Mouse (Mus musculus) adrenal gland, adult 2 months (tissue): Measurements from ENCODE around the gene Palld. TPM values are rescaled to one million over a fixed set of nuclear protein-coding genes. Genes with fewer than 3 reads are reported as not detected.
A peak's percentile ranks its signal among the peaks of the same experiment; 100 is the strongest.

Experiments
- DNase-seq: peaks from one replicate; pipeline ENCODE4 v3.0.0; 2021
- polyA plus RNA-seq: library from polyadenylated mRNA; depleted of rRNA; stranded (reverse); fragments of >200 nt; gene quantifications from 2 replicates; pipeline ENCODE4 v1.2.3, GENCODE M21; 2012
- total RNA-seq, 2 experiments: library from RNA; stranded (reverse); gene quantifications; 2 replicates each; pipeline ENCODE4 v1.2.3; 2021

Palld gene
- total and polyA plus RNA-seq, 3 experiments = 30.5 to 40.6 (median 35.8) TPM

DNA sequence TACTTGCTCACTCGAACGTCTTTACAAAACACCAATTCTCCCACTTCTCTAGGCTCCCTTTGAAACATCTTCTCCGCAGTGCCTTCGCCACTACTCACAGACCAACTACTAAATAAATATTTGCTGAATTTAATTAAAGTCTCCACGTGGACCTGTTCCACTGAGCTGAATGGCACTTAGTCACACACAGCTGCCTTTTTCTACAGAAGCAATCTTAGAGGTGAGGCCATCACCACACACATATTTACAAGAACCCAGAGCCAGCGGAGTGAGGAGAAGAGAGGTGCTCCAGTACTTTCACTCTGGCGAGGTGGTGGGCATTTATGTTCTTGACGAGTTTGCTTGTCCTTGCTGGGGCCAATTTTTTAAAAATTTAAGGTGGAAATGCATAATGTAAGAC is 346.3 kb downstream of the Palld start:
- DNase-seq = no peak

GRCm38 (mm10) chr8:61555343-61555742 is 347.1 kb downstream of the Palld start:
- DNase-seq = no peak

GRCm38 (mm10) chr8:61552755-61553402 is 349.6 kb downstream of the Palld start:
- no peak for DNase-seq

- peak; percentile 41 for DNase-seq
Observed at GRCm38 (mm10) chr8:61552221-61552620, 350.3 kb downstream of the Palld start.

- DNase-seq = no peak
Observed at GRCm38 (mm10) chr8:61550006-61550748, 352.3 kb downstream of the Palld start.

GRCm38 (mm10) chr8:61549585-61549984 is 352.9 kb downstream of the Palld start:
- DNase-seq = no peak

DNA sequence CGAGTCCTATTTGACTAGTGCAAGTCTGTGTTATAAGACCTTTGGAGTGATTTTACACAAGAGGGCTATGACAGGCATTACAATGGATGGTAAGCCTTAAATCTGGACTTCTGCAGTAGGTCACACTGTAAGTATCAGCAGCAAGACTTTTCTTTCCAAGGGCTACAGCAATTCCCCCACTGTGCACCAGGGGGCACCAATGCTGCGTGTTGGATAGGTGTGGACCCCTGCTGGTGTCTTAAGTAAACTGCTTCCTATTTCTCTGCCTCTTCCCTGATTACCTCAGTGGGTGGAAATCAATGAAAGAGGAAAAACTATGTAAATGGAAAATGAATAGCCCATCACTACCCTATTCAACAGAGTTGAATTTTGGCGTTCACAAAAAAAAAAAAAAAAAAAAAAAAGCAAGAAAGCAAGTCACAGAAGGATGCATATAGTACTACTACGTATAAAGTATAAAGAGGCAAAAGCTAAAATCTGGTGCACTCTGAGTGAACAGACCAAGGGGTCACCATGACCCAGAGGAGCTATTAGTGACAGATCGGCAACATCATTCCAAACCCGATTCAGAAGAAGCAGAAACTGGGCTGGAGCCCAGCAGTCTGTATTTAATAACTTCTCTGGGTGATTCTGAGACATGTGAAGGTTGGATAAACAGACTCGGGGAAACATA is 362.5 kb downstream of the Palld start:
- peak; percentile 83 for DNase-seq

GRCm38 (mm10) chr8:61537471-61537870 is 365.0 kb downstream of the Palld start:
- DNase-seq = no peak

DNA sequence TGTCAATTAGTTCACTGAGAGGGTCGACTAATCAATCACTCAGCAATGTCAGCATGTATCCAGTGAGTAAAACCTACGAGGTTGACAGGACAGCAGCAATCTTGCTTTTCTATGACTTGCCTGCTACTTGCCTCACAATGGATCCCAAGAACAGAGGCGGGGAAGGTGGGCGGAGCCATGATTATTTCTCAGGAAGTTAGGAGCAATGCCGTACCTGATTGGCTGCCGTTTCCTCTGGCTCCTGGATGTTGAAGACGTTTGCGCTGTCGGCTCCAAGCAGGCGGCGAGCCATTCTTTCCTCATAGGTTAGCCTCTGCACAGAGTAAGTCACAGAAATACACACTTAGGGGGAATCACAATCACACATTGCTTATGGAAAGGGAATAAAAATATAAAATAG is 367.0 kb downstream of the Palld start:
- no peak for DNase-seq

GRCm38 (mm10) chr8:61533356-61533926 is 369.0 kb downstream of the Palld start:
- no peak for DNase-seq

DNA sequence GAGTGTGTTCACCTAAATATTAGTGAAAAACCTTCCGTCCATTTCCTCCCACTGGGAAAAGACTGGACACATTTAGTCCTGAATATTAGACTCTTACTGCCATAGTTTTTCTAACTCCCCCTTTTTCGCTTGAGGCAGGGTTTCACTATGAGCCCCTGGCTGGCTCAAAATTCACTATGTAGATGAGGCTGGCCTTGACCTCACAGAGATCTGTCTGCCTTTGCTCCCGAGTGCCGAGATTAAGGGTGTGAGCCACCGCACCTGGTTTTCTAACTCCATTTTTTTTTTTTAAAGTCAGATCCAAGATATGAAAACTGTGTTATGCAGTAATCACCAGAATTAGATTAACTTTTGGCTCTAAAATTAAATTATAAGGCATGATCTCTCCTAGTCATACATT is 369.7 kb downstream of the Palld start:
- no peak for DNase-seq

GRCm38 (mm10) chr8:61531944-61532795 is 370.3 kb downstream of the Palld start:
- no peak for DNase-seq

DNA sequence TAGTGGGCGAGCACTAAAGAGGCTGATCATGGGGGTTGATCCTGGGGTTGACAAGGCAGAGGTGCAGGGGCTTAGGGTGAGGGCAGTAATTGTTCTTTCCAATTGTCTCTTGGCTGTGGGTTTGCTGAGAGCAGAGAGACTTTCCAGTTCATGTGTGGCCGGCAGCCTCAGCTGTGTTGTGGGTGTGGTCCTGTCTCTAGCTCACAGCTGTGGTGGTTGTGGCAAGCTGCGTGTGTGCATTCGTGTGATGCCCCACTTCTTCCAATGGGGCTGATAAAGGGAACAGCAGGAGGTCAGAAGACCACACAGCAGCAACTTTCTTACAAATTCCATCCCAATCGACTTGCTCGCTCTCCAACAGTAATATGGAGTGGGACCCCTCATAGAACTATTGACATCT is 373.8 kb downstream of the Palld start:
- DNase-seq = no peak

DNA sequence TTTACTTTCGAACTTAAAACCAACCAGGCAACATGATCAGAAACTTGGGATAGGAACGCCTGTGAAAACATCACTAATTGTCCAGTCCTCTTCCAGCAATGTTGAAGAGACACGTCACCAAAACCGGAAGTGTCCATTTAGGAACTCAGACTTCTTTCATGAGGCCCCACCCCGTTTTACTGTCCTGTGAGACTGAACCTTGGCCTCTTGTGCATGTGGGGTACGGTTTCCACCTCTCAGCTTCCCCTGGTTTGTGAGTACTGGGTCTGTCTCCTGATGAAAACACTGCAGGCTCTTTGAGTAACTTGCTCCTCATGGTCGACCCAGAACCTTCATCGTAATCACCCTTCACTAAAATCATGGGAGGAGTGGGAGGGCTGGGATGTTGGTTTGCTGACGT is 374.3 kb downstream of the Palld start:
- DNase-seq = no peak

DNA sequence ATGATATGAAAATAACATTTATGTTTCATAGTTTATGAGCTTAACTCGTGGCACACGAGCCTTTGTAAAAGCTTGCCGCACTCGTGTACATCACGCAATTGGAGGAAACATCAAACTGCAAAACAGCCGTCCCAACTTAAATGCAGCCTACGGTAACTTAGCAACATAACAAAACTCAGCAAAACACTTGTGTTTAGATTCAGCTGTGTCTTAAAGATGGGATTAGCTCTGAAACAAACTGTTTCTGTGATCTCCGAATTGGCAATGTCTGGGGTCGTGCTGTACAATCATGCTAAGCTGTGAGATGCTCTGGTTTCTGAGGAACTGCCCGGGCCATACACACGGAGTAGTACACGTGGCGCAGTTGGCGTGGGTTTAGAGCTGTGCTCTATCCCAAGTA is 375.5 kb downstream of the Palld start:
- no peak for DNase-seq

- DNase-seq = no peak
Observed at GRCm38 (mm10) chr8:61522132-61522531, 380.4 kb downstream of the Palld start.

- DNase-seq = peak; percentile 26
Observed at GRCm38 (mm10) chr8:61517502-61518185, 384.8 kb downstream of the Palld start.

GRCm38 (mm10) chr8:61516745-61517501 is 385.6 kb downstream of the Palld start:
- DNase-seq = no peak

- peak; percentile 73 for DNase-seq
Observed at GRCm38 (mm10) chr8:61515931-61516744, 386.4 kb downstream of the Palld start.
